Mouse (Mus musculus) lung, embryonic 15.5 days (tissue): ENCODE data around the gene Actr1a. TPM values are rescaled to one million over a fixed set of nuclear protein-coding genes. Genes with fewer than 3 reads are reported as not detected.

Experiments used
- ATAC-seq: fragments of 200-750 bp; cut with Nextera tagmentation; 2 replicates; pipeline ENCODE4 v1.8.0; 2017; ENCODE audit warnings: moderate number of reproducible peaks, borderline replicate concordance; ENCODE audit not compliant: low FRiP score, low TSS enrichment; ENCODE audit errors: extremely low read depth
- H3K27ac ChIP-seq: fragments of 300-500 bp; sonication (generic); 2 replicates; pipeline ENCODE4 v1.5.1; 2015; ENCODE audit warnings: moderate library complexity, mild to moderate bottlenecking, inconsistent platforms
- H3K27me3 ChIP-seq: fragments of 300-500 bp; sonication (generic); 2 replicates; pipeline ENCODE4 v1.6.1; 2015; ENCODE audit warnings: inconsistent platforms
- H3K36me3 ChIP-seq: fragments of 300-500 bp; sonication (generic); 2 replicates; pipeline ENCODE4 v1.6.1; 2015; ENCODE audit warnings: inconsistent platforms
- H3K4me1 ChIP-seq: fragments of 300-500 bp; sonication (generic); 2 replicates; pipeline ENCODE4 v1.6.1; 2015; ENCODE audit warnings: inconsistent platforms
- H3K4me2 ChIP-seq: fragments of 300-500 bp; sonication (generic); 2 replicates; pipeline ENCODE4 v1.6.1; 2015; ENCODE audit warnings: inconsistent platforms, mild to moderate bottlenecking, moderate library complexity
- H3K4me3 ChIP-seq: fragments of 300-500 bp; sonication (generic); 2 replicates; pipeline ENCODE4 v1.5.1; 2015; ENCODE audit warnings: mild to moderate bottlenecking, inconsistent platforms
- H3K9ac ChIP-seq: fragments of 300-500 bp; sonication (generic); 2 replicates; pipeline ENCODE4 v1.6.1; 2015; ENCODE audit warnings: inconsistent platforms
- H3K9me3 ChIP-seq: fragments of 300-500 bp; sonication (generic); 2 replicates; pipeline ENCODE4 v1.6.1; 2016; ENCODE audit warnings: inconsistent platforms
- WGBS: fragments of 180-500 bp; shearing (Covaris S2); methylation state at CpG from one replicate; pipeline ENCODE4 v1.1.7; 2015; 5-methylcytosine and 5-hydroxymethylcytosine counted together
- polyA plus RNA-seq: library from polyadenylated mRNA; unstranded; fragments of >200 nt; fragmentation: Nextera tagmentation; extraction: Ambion mirVana; gene quantifications from 2 replicates; pipeline ENCODE4 v1.2.1, GENCODE M21; 2015

Gene Actr1a
- polyA plus RNA-seq, 1 experiment from 2014 or later = 139 TPM

GRCm38 (mm10) chr19:46347936-46348668 is 47.4 kb downstream of the Actr1a start:
- Histone ChIP-seq H3K36me3 (no peaks in the 10 kb centered on the region), H3K4me2 (peak overlapping the region; percentile 91), H3K4me1 (peaks cover 20% of the 10 kb centered on the region), H3K27me3 (peaks cover 6% of the 10 kb centered on the region; the same call in 1 of the 2 replicates), H3K4me3 (peak overlapping the region; percentile 62), H3K27ac (peak overlapping the region; percentile 80), H3K9ac (peak overlapping the region; percentile 68), H3K9me3 (no peaks in the 10 kb centered on the region)
- WGBS = 28% methylated on average over 14 of the region's 14 CpGs
- ATAC-seq = no peak; the same call in 1 of the 2 replicates

GRCm38 (mm10) chr19:46347146-46347545 is 48.4 kb downstream of the Actr1a start:
- H3K27ac ChIP-seq = no peak overlapping the region
- no peak for ATAC-seq
- H3K4me3 ChIP-seq = no peak overlapping the region
- H3K36me3 ChIP-seq = no peaks in the 10 kb centered on the region
- H3K4me2 ChIP-seq = no peak overlapping the region
- H3K4me1 ChIP-seq = peaks cover 20% of the 10 kb centered on the region
- H3K27me3 ChIP-seq = peaks cover 6% of the 10 kb centered on the region; the same call in 1 of the 2 replicates
- WGBS = 91% methylated on average over 1 of the region's 1 CpGs
- no peak overlapping the region for H3K9ac ChIP-seq
- no peaks in the 10 kb centered on the region for H3K9me3 ChIP-seq

DNA sequence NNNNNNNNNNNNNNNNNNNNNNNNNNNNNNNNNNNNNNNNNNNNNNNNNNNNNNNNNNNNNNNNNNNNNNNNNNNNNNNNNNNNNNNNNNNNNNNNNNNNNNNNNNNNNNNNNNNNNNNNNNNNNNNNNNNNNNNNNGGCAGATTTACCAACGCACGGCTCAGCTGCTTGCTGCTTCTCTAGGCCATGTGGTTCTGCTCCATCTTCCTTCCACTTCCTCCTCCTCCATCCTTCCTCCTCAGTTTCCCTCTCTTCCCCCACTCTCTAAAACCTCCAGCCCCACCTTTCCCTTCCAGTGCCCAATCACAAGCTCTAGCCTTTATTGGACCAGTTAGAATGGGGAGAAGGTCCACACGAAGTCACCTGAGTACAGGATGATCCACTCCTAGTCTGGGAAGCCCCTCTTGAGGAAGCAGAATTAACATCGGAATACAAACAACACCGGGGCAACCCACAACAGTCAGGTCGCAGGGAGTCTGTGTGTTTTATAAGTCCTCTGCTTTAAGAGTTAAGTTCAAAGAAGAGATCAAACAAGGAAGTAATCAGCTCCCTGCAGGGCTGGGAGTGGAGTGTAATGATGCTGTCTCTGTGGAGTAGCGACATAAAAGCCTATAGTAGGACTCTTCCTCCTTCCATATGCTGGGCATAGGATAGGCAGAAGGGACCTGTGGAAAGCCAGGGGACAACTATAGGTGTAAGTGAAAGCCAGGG is 50.7 kb downstream of the Actr1a start:
- ATAC-seq = no peak
- Histone ChIP-seq H3K4me2 (no peak overlapping the region), H3K36me3 (no peaks in the 10 kb centered on the region), H3K27ac (no peak overlapping the region), H3K4me1 (peaks cover 14% of the 10 kb centered on the region), H3K27me3 (peaks cover 6% of the 10 kb centered on the region; the same call in 1 of the 2 replicates), H3K4me3 (no peak overlapping the region), H3K9ac (no peak overlapping the region), H3K9me3 (no peaks in the 10 kb centered on the region)
- WGBS = 16% methylated on average over 7 of the region's 7 CpGs

- H3K4me1 ChIP-seq = peaks cover 23% of the 10 kb centered on the region
- H3K9me3 ChIP-seq = no peaks in the 10 kb centered on the region
- H3K36me3 ChIP-seq = no peaks in the 10 kb centered on the region
- ATAC-seq = peak; percentile 12; the same call in 1 of the 2 replicates
- WGBS = 58% methylated on average over 7 of the region's 7 CpGs
- H3K4me2 ChIP-seq = peak overlapping the region; percentile 47
- no peak overlapping the region for H3K9ac ChIP-seq
- peaks cover 3% of the 10 kb centered on the region; the same call in 1 of the 2 replicates for H3K27me3 ChIP-seq
- H3K27ac ChIP-seq = peak overlapping the region; percentile 41
- peak overlapping the region; percentile 85; the same call in 1 of the 2 replicates for H3K4me3 ChIP-seq
Measured at GRCm38 (mm10) chr19:46339287-46339971, 56.1 kb downstream of the Actr1a start.

DNA sequence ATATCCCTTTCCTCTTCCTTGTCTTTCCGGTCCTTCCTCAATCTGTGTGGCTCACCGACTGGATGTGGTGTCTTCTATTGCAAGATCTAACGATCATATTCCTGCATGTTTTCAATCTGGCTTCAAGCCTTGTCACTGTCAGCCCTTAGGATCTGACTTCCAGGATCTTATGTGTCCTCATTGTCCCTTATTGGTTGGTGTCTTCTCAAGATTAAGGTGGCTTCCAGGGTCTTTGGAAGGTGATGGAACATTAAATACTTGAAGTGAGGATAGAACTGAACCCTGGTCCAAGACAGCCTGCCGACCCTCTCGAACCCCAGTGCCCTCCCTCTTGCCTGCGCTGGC is 56.6 kb downstream of the Actr1a start:
- Histone ChIP-seq H3K4me2 (peak overlapping the region; percentile 47), H3K27me3 (peaks cover 3% of the 10 kb centered on the region; the same call in 1 of the 2 replicates), H3K9me3 (no peaks in the 10 kb centered on the region), H3K36me3 (no peaks in the 10 kb centered on the region), H3K4me1 (peaks cover 23% of the 10 kb centered on the region), H3K27ac (peak overlapping the region; percentile 41), H3K4me3 (peak overlapping the region; percentile 85), H3K9ac (0 out of 2 replicates have a peak overlapping the region, but pooled peaks have one; percentile 22)
- peak; percentile 17; the same call in 1 of the 2 replicates for ATAC-seq
- WGBS = 45% methylated on average over 6 of the region's 6 CpGs

GRCm38 (mm10) chr19:46338331-46338936 is 57.1 kb downstream of the Actr1a start, which contains the start of gene Cuedc2:
TSS of gene Cuedc2 (minus strand) at chr19:46338702.
- Histone ChIP-seq H3K9me3 (no peaks in the 10 kb centered on the region), H3K9ac (peak within 1 kb of the TSS; percentile 77), H3K27ac (peak within 1 kb of the TSS; percentile 41), H3K4me1 (peaks cover 23% of the 10 kb centered on the region), H3K4me2 (peak within 1 kb of the TSS; percentile 82), H3K27me3 (no peaks in the 10 kb centered on the region), H3K4me3 (peak within 1 kb of the TSS; percentile 85), H3K36me3 (no peaks in the 10 kb centered on the region)
- peak; percentile 87 for ATAC-seq
- WGBS = under 1% methylated on average over 31 of the region's 31 CpGs

DNA sequence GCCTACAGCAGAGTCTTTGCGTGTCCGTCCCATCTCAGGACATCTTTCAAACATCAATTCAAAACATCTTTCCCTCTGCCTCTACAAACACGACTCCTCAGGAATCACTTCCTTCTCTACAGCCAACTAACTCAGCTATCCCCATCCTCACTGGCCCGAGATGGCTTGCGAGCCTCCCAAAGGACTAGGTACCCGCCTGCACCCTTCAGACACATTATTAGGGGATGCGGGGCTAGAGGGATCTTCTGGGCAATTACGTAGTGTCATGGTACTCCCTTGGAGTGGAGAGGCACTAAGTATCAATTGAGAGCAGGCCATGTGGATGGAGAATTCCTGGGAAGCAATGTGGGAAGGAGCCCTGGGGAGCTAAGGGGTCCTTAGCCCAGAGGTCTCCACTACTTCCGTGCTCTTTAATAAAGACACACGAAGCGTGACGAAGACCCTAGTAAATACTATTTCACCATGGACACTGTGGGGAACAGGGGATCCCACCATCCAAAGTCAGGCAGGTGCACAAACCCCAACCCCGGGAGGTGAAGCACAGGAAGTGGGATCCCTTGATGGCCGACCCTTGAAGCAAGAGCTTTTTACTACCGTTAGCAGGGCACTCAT is 57.7 kb downstream of the Actr1a start:
- H3K4me3 ChIP-seq = peak overlapping the region; percentile 85
- no peaks in the 10 kb centered on the region for H3K9me3 ChIP-seq
- no peaks in the 10 kb centered on the region for H3K27me3 ChIP-seq
- no peaks in the 10 kb centered on the region for H3K36me3 ChIP-seq
- ATAC-seq = 0 out of 2 replicates have a peak, but pooled peaks have one; percentile 0
- H3K4me1 ChIP-seq = peaks cover 23% of the 10 kb centered on the region
- 35% methylated on average over 15 of the region's 15 CpGs for WGBS
- H3K9ac ChIP-seq = peak overlapping the region; percentile 77
- peak overlapping the region; percentile 82 for H3K4me2 ChIP-seq
- H3K27ac ChIP-seq = 0 out of 2 replicates have a peak overlapping the region, but pooled peaks have one; percentile 29

DNA sequence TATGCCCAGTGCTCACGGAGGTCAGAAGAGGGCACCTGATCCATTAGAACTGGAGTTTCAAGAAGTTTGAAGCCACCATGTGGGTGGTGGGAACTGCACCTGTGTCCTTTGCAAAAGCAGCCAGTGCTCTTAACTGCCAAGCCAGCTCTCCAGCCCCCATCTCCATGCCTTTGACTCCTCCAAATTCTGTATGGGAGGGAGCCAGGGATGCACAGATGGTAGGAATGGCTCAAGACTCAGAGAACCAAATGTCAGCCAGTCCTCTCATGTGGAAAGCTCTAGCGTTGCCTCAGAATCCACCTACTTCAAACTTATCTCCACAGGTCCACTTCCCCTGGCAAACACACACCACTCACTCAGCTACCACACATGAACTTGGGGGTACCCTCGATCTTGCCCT is 61.6 kb downstream of the Actr1a start:
- Histone ChIP-seq H3K36me3 (peaks cover 11% of the 10 kb centered on the region; the same call in 1 of the 2 replicates), H3K4me3 (no peak overlapping the region), H3K4me1 (peaks cover 23% of the 10 kb centered on the region), H3K9me3 (no peaks in the 10 kb centered on the region), H3K4me2 (no peak overlapping the region), H3K9ac (no peak overlapping the region), H3K27ac (no peak overlapping the region), H3K27me3 (no peaks in the 10 kb centered on the region)
- no peak for ATAC-seq
- WGBS = 82% methylated on average over 3 of the region's 3 CpGs

DNA sequence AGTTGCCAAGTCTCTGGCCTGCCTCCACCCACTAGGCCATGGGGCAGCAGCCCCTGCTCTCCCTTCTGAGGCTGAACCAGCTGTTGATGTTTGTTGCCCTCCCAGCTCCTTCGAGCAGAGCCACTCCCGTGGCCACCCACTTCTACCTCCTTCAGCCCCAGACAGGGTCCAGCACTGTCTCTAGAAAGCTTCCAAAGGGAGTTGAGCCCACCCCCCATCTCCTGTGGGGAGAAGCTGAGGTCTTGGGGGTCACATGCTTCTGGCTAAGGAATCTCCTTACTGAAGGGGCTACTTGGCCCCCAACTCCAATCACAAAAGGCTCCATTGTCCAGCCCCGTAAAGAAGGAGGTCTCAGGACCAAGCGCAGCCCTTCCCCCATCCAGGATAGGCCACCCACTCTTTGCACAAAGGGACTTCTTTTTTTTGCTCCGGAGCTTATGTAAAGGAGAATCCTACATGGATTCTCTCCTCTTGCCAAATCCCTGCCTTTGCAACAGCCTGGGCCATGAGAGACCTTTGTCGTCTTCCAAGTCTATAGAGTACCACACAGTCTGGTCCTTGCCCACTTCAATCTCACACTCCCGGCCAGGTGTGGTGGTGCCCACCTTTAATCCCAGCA is 62.7 kb downstream of the Actr1a start:
- Histone ChIP-seq H3K9ac (no peak overlapping the region), H3K4me2 (no peak overlapping the region), H3K4me3 (no peak overlapping the region), H3K36me3 (peaks cover 11% of the 10 kb centered on the region; the same call in 1 of the 2 replicates), H3K27ac (no peak overlapping the region), H3K27me3 (no peaks in the 10 kb centered on the region), H3K4me1 (peaks cover 21% of the 10 kb centered on the region), H3K9me3 (no peaks in the 10 kb centered on the region)
- no peak for ATAC-seq
- 61% methylated on average over 7 of the region's 7 CpGs for WGBS

DNA sequence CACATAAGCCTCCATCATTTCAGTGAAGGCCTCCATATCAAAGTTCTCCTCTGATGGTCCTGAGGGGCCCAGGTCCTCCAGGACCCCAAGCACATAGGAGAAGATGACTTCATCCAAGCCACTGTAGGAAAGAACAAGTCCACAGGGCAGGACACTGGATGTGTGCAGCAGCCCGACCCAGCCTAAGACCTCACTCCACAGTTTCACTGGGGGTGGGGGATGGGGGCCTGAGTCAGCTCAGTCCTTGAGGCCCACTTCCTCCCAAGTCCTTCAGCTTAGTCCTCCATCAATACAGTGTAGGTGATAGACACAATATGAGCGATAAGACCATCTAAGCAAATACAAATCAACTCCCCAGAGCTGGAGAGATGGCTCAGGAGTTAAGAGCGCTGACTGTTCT is 63.6 kb downstream of the Actr1a start:
- H3K27ac ChIP-seq = no peak overlapping the region
- no peak overlapping the region for H3K4me2 ChIP-seq
- H3K36me3 ChIP-seq = peaks cover 11% of the 10 kb centered on the region; the same call in 1 of the 2 replicates
- H3K27me3 ChIP-seq = peaks cover 8% of the 10 kb centered on the region
- 76% methylated on average over 3 of the region's 3 CpGs for WGBS
- H3K9ac ChIP-seq = no peak overlapping the region
- no peak for ATAC-seq
- H3K4me3 ChIP-seq = no peak overlapping the region
- H3K9me3 ChIP-seq = no peaks in the 10 kb centered on the region
- peaks cover 22% of the 10 kb centered on the region for H3K4me1 ChIP-seq
